In genomic region chr11:97739155-97739554, GRCm38 (mm10) we compare ENCODE assay signal across 22 mouse cellular contexts. TPM values are rescaled to one million over a fixed set of nuclear protein-coding genes. Genes with fewer than 3 reads are reported as not detected.
DNase-seq lines count a peak whose midpoint lies in the region; ATAC-seq and TF ChIP-seq lines count a peak whose summit lies in the region.
"Had no signal": no experiment of that assay in that cellular context is flagged by ENCODE, and none has a peak within 500 bp of the region (broad histone marks: within the 10 kb centered on the region; RNA-seq: fewer than 3 reads in every experiment).

No protein-coding gene starts in this region.

- TF ChIP-seq EP300 in liver, postnatal 0 days (IDR thresholded peaks at IDR 0.05; ENCODE audit: low read depth) = no peak

- ATAC-seq in CD4-positive, CD25-positive, alpha-beta regulatory T cell, adult 4 months = no peak
- ATAC-seq in liver, postnatal 0 days = no peak
- ATAC-seq in liver, embryonic 12.5 days = no peak
- ATAC-seq: forebrain, embryonic 15.5 days had no signal

- peaks cover 18% of the 10 kb centered on the region for H3K4me1 ChIP-seq in liver, postnatal 0 days (ENCODE audit: insufficient read depth)
- peaks cover 42% of the 10 kb centered on the region for H3K4me1 ChIP-seq in liver, embryonic 12.5 days
- H3K4me1 ChIP-seq in E14TG2a.4 (replicated peaks; ENCODE audit: low read depth, low read length) = peaks cover 69% of the 10 kb centered on the region

- H3K4me2 ChIP-seq in liver, postnatal 0 days (ENCODE audit: low read depth, low read length) = no peak overlapping the region
- no peak overlapping the region for H3K4me2 ChIP-seq in liver, embryonic 12.5 days
- H3K4me2 ChIP-seq: forebrain, embryonic 15.5 days; hindbrain, embryonic 14.5 days; limb, embryonic 13.5 days; midbrain, embryonic 11.5 days had no signal

- no peaks in the 10 kb centered on the region; the same call in 1 of the 2 replicates for H3K36me3 ChIP-seq in liver, postnatal 0 days (replicated peaks; ENCODE audit: insufficient read depth, low read length)
- H3K36me3 ChIP-seq in liver, embryonic 12.5 days = peaks cover 5% of the 10 kb centered on the region; the same call in 1 of the 2 replicates
- H3K36me3 ChIP-seq in E14TG2a.4 (ENCODE audit: insufficient read depth, low read length) = peaks cover 13% of the 10 kb centered on the region
- H3K36me3 ChIP-seq: forebrain, embryonic 15.5 days had no signal

- no peaks in the 10 kb centered on the region for H3K9me3 ChIP-seq in liver, postnatal 0 days (ENCODE audit: low read length)
- 0 out of 2 replicates have a peak, but pooled peaks cover 2% of the 10 kb centered on the region for H3K9me3 ChIP-seq in liver, embryonic 12.5 days (replicated peaks)
- no peaks in the 10 kb centered on the region for H3K9me3 ChIP-seq in E14TG2a.4 (ENCODE audit: low read length)
- H3K9me3 ChIP-seq: forebrain, embryonic 15.5 days had no signal

- intact Hi-C loops in heart, postnatal 36 days (cut with DNase I) = no loop called here

- peak; percentile 46 for DNase-seq in CD4-positive, CD25-positive, alpha-beta regulatory T cell, adult 2 months (ENCODE audit: low read depth, low spot score)
- no peak for DNase-seq in liver, postnatal 0 days
- peak; percentile 35 for DNase-seq in c-Kit-positive CD71-positive TER-119-negative erythroid progenitor cells, embryonic 14.5 days (ENCODE audit: low read depth)
- no peak for DNase-seq in embryo, embryonic 10 days (ENCODE audit: low spot score)
- no peak for DNase-seq in heart, postnatal 36 days
- DNase-seq: adrenal gland, postnatal 14 days; cerebellum, postnatal 14 days; kidney, adult 8-10 months; lung, postnatal 14 days had no signal

- no peak overlapping the region for H3K4me3 ChIP-seq in liver, postnatal 0 days (ENCODE audit: low read depth, low read length)
- no peak overlapping the region for H3K4me3 ChIP-seq in liver, embryonic 12.5 days
- no peak overlapping the region for H3K4me3 ChIP-seq in E14TG2a.4 (replicated peaks; ENCODE audit: low read length)
- H3K4me3 ChIP-seq: forebrain, embryonic 15.5 days; layer of hippocampus, adult 2 months; limb, embryonic 13.5 days; myocyte had no signal

- WGBS in liver, postnatal 0 days (ENCODE audit: insufficient replicate concordance) = 85% methylated on average over 3 of the region's 3 CpGs
- WGBS in liver, embryonic 12.5 days (ENCODE audit: insufficient replicate concordance) = 85% methylated on average over 3 of the region's 3 CpGs

- no peak overlapping the region for H3K9ac ChIP-seq in liver, postnatal 0 days (replicated peaks)
- no peak overlapping the region for H3K9ac ChIP-seq in liver, embryonic 12.5 days
- H3K9ac ChIP-seq: forebrain, embryonic 15.5 days; hindbrain, embryonic 14.5 days had no signal

- no peaks in the 10 kb centered on the region for H3K27me3 ChIP-seq in liver, postnatal 0 days (ENCODE audit: insufficient read depth, low read length)
- H3K27me3 ChIP-seq in liver, embryonic 12.5 days (replicated peaks) = no peaks in the 10 kb centered on the region
- no peaks in the 10 kb centered on the region for H3K27me3 ChIP-seq in E14TG2a.4 (ENCODE audit: insufficient read depth, low read length)
- H3K27me3 ChIP-seq: forebrain, embryonic 15.5 days; limb, embryonic 13.5 days had no signal

- TF ChIP-seq CTCF in liver, postnatal 0 days (IDR thresholded peaks at IDR 0.05; ENCODE audit: low read depth) = peak; percentile 48
- TF ChIP-seq CTCF in E14TG2a.4 (conservative IDR thresholded peaks at IDR 0.05; ENCODE audit: low read length) = peak; percentile 88

- H3K27ac ChIP-seq in liver, postnatal 0 days (ENCODE audit: low read depth) = no peak overlapping the region
- H3K27ac ChIP-seq in liver, embryonic 12.5 days = no peak overlapping the region
- H3K27ac ChIP-seq: forebrain, embryonic 15.5 days; hindbrain, embryonic 14.5 days; limb, embryonic 13.5 days had no signal

RNA-seq across cellular contexts. Expression of gene Pip4k2b, which starts 5.3 kb away (rescaled TPM):
- polyA plus RNA-seq in CD4-positive, CD25-positive, alpha-beta regulatory T cell, adult 4 months (2017; shearing (Covaris generic)) = 1 to 10 TPM; 1.4 to 2.2 TPM
- polyA plus RNA-seq in liver, postnatal 0 days (2015; fragmentation: Nextera tagmentation; extraction: Ambion mirVana) = 0.53 and 0.59 TPM in 2 replicates
- polyA plus RNA-seq in liver, embryonic 12.5 days (2016; fragmentation: Nextera tagmentation; extraction: Ambion mirVana) = 0.92 and 1.1 TPM in 2 replicates
- total RNA-seq in heart, postnatal 36 days (2021) = 10 to 100 TPM; 20.6 to 21.7 TPM

RNA-seq across cellular contexts. Expression of gene Cwc25, which starts 27.2 kb away (rescaled TPM):
- 10 to 100 TPM; 25.2 to 33.8 TPM for polyA plus RNA-seq in CD4-positive, CD25-positive, alpha-beta regulatory T cell, adult 4 months (2017; shearing (Covaris generic))
- polyA plus RNA-seq in liver, postnatal 0 days (2015; fragmentation: Nextera tagmentation; extraction: Ambion mirVana) = 5.5 and 5.8 TPM in 2 replicates
- polyA plus RNA-seq in liver, embryonic 12.5 days (2016; fragmentation: Nextera tagmentation; extraction: Ambion mirVana) = 10.7 and 10.9 TPM in 2 replicates
- total RNA-seq in heart, postnatal 36 days (2021) = 1 to 10 TPM; 7.5 to 7.9 TPM

RNA-seq across cellular contexts. Expression of gene Psmb3, which starts 36.0 kb away (rescaled TPM):
- polyA plus RNA-seq in CD4-positive, CD25-positive, alpha-beta regulatory T cell, adult 4 months (2017; shearing (Covaris generic)) = 100 to 1,000 TPM; 453 to 558 TPM
- polyA plus RNA-seq in liver, postnatal 0 days (2015; fragmentation: Nextera tagmentation; extraction: Ambion mirVana) = 244 and 267 TPM in 2 replicates
- polyA plus RNA-seq in liver, embryonic 12.5 days (2016; fragmentation: Nextera tagmentation; extraction: Ambion mirVana) = 364 and 370 TPM in 2 replicates
- total RNA-seq in heart, postnatal 36 days (2021) = 100 to 1,000 TPM; 141 to 151 TPM

RNA-seq across cellular contexts. Expression of gene 1700001P01Rik, which starts 36.6 kb away (rescaled TPM):
- polyA plus RNA-seq in CD4-positive, CD25-positive, alpha-beta regulatory T cell, adult 4 months (2017; shearing (Covaris generic)) = not detected
- not detected in 2 replicates for polyA plus RNA-seq in liver, postnatal 0 days (2015; fragmentation: Nextera tagmentation; extraction: Ambion mirVana)
- polyA plus RNA-seq in liver, embryonic 12.5 days (2016; fragmentation: Nextera tagmentation; extraction: Ambion mirVana) = not detected in 2 replicates
- total RNA-seq in heart, postnatal 36 days (2021) = not detected
- total RNA-seq: adrenal gland, postnatal 14 days; gastrocnemius, adult 18-20 months; heart, adult 8-10 months had no signal
- polyA plus RNA-seq: heart, postnatal 0 days; spleen, adult 2 months had no signal

RNA-seq across cellular contexts. Expression of gene Pcgf2, which starts 38.9 kb away (rescaled TPM):
- 1 to 10 TPM; 2.9 to 4.6 TPM for polyA plus RNA-seq in CD4-positive, CD25-positive, alpha-beta regulatory T cell, adult 4 months (2017; shearing (Covaris generic))
- polyA plus RNA-seq in liver, postnatal 0 days (2015; fragmentation: Nextera tagmentation; extraction: Ambion mirVana) = 1.9 TPM in 2 replicates
- polyA plus RNA-seq in liver, embryonic 12.5 days (2016; fragmentation: Nextera tagmentation; extraction: Ambion mirVana) = 5.0 and 5.1 TPM in 2 replicates
- total RNA-seq in heart, postnatal 36 days (2021) = 1 to 10 TPM; 5.2 to 7.4 TPM

Comparison
In these comparisons a context has a peak if more than half of its experiments do, and no peak if none do; other contexts are left out.
1. DNase-seq: peak in CD4-positive, CD25-positive, alpha-beta regulatory T cell, adult 2 months (single experiment) and c-Kit-positive CD71-positive TER-119-negative erythroid progenitor cells, embryonic 14.5 days (single experiment); none in liver, postnatal 0 days (single experiment), embryo, embryonic 10 days (single experiment) and heart, postnatal 36 days (0 of 2).